Mouse (Mus musculus): ENCODE data around the gene Slc44a2. TPM values are rescaled to one million over a fixed set of nuclear protein-coding genes. Genes with fewer than 3 reads are reported as not detected.
"Not testable (repeated sequence)": the region's sequence is repeated elsewhere in the genome, so short reads cannot be mapped to it uniquely, and the experiment has no call there.

Gene Slc44a2
- total RNA-seq, 2 experiments from 2014 or later: 99.2 to 113 TPM

- intact Hi-C loops (cut with DNase I): loop anchor here (5.0 kb wide), 1 partner anchor 50 kb away; no protein-coding TSS in a partner anchor
Observed at GRCm38 (mm10) chr9:21291868-21292267, 28.6 kb upstream of the Slc44a2 start.

GRCm38 (mm10) chr9:21292271-21292670 is 28.2 kb upstream of the Slc44a2 start:
- intact Hi-C loops (cut with DNase I): loop anchor here (5.0 kb wide), 1 partner anchor 50 kb away; no protein-coding TSS in a partner anchor
- no peak for DNase-seq (ENCODE audit: low spot score)

More at GRCm38 (mm10) chr9:21291868-21292267, 28.6 kb upstream of the Slc44a2 start:
- not testable (repeated sequence) for DNase-seq (ENCODE audit: low spot score)

- intact Hi-C loops (cut with DNase I): no loop called here
- DNase-seq (ENCODE audit: low spot score): no peak
Observed at GRCm38 (mm10) chr9:21299014-21299413, 21.5 kb upstream of the Slc44a2 start.

- intact Hi-C loops (cut with DNase I): no loop called here
Observed at GRCm38 (mm10) chr9:21305065-21305464, 15.4 kb upstream of the Slc44a2 start.

GRCm38 (mm10) chr9:21309150-21309741 is 11.3 kb upstream of the Slc44a2 start:
- no peak for DNase-seq (ENCODE audit: low spot score)
- intact Hi-C loops (cut with DNase I): no loop called here

More at GRCm38 (mm10) chr9:21305065-21305464, 15.4 kb upstream of the Slc44a2 start:
- DNase-seq (ENCODE audit: low spot score): no peak

- DNase-seq (ENCODE audit: low spot score): no peak
- intact Hi-C loops (cut with DNase I): no loop called here
Observed at GRCm38 (mm10) chr9:21311695-21312094, 8.8 kb upstream of the Slc44a2 start.

GRCm38 (mm10) chr9:21312134-21312533 is 8.4 kb upstream of the Slc44a2 start, which contains the start of gene Ap1m2:
TSS of gene Ap1m2 (minus strand) at chr9:21312337.
- DNase-seq (ENCODE audit: low spot score): no peak
- intact Hi-C loops (cut with DNase I): no loop called here

GRCm38 (mm10) chr9:21313394-21313793 is 7.1 kb upstream of the Slc44a2 start:
- DNase-seq (ENCODE audit: low spot score): peak; percentile 71
- intact Hi-C loops (cut with DNase I): loop anchor here (1.0 kb wide), 2 partner anchors 44 to 96 kb away; no protein-coding TSS in a partner anchor

GRCm38 (mm10) chr9:21314367-21315140 is 5.9 kb upstream of the Slc44a2 start:
- intact Hi-C loops (cut with DNase I): no loop called here
- no peak for DNase-seq (ENCODE audit: low spot score)

GRCm38 (mm10) chr9:21315421-21315820 is 5.1 kb upstream of the Slc44a2 start:
- DNase-seq (ENCODE audit: low spot score): no peak
- intact Hi-C loops (cut with DNase I): no loop called here

GRCm38 (mm10) chr9:21316696-21317095 is 3.8 kb upstream of the Slc44a2 start:
- DNase-seq (ENCODE audit: low spot score): no peak
- intact Hi-C loops (cut with DNase I): no loop called here

- intact Hi-C loops (cut with DNase I): no loop called here
- no peak for DNase-seq (ENCODE audit: low spot score)
Observed at GRCm38 (mm10) chr9:21318792-21319191, 1.7 kb upstream of the Slc44a2 start.

GRCm38 (mm10) chr9:21319503-21319902 is 995 bp upstream of the Slc44a2 start:
- intact Hi-C loops (cut with DNase I): no loop called here
- DNase-seq (ENCODE audit: low spot score): no peak

- intact Hi-C loops (cut with DNase I): no loop called here
- no peak for DNase-seq (ENCODE audit: low spot score)
Observed at GRCm38 (mm10) chr9:21320280-21320618, 249 bp upstream of the Slc44a2 start.

- intact Hi-C loops (cut with DNase I): no loop called here
Observed at GRCm38 (mm10) chr9:21321513-21321835, 976 bp downstream of the Slc44a2 start.

GRCm38 (mm10) chr9:21322211-21322916 is 1.9 kb downstream of the Slc44a2 start:
- intact Hi-C loops (cut with DNase I): no loop called here
- no peak for DNase-seq (ENCODE audit: low spot score)

More at GRCm38 (mm10) chr9:21321513-21321835, 976 bp downstream of the Slc44a2 start:
- DNase-seq (ENCODE audit: low spot score): no peak

GRCm38 (mm10) chr9:21322917-21323297 is 2.4 kb downstream of the Slc44a2 start:
- intact Hi-C loops (cut with DNase I); DNase-seq (ENCODE audit: low spot score): not testable (repeated sequence)

- intact Hi-C loops (cut with DNase I): no loop called here
- no peak for DNase-seq (ENCODE audit: low spot score)
Observed at GRCm38 (mm10) chr9:21324269-21324668, 3.8 kb downstream of the Slc44a2 start.

- DNase-seq (ENCODE audit: low spot score): no peak
- intact Hi-C loops (cut with DNase I): no loop called here
Observed at GRCm38 (mm10) chr9:21327569-21327968, 7.1 kb downstream of the Slc44a2 start.

- no peak for DNase-seq (ENCODE audit: low spot score)
- intact Hi-C loops (cut with DNase I): no loop called here
Observed at GRCm38 (mm10) chr9:21328041-21328440, 7.5 kb downstream of the Slc44a2 start.

- peak; percentile 53 for DNase-seq (ENCODE audit: low spot score)
- intact Hi-C loops (cut with DNase I): no loop called here
Observed at GRCm38 (mm10) chr9:21329041-21329440, 8.5 kb downstream of the Slc44a2 start.
